Mouse (Mus musculus) T-helper 17 cell (primary cell): Measurements from ENCODE around the gene Acp1.

Experiments
- in situ Hi-C, 2 experiments: fragments of 300-600 bp; cut with MboI, MseI; formaldehyde crosslinking; loops; 1 replicate in 1 of 2; 2 replicates in 1 of 2; pipeline ENCODE4 v1.15.1; 2025; ENCODE audit warnings: high pct_unique_total_duplicates in 2 of 2

The Acp1 gene

GRCm38 (mm10) chr12:30911261-30912047 lies at the start of gene Acp1, which contains the start of gene Sh3yl1:
TSS of gene Acp1 (minus strand) at chr12:30911589.
TSS of gene Sh3yl1 (plus strand) at chr12:30911668.
- in situ Hi-C loops = loop anchor here (5.0 to 25.0 kb wide), 5 partner anchors 317 to 751 kb away; partner anchors contain the start of genes Cbll1 (in 1 of the 2), Cog5 (in 1 of the 2), Dld (in 1 of the 2) and Dus4l (in 1 of the 2)

- in situ Hi-C loops = no loop called here
Observed at GRCm38 (mm10) chr12:30944197-30944596, 32.8 kb upstream of the Acp1 start.

- in situ Hi-C loops = no loop called here
Observed at GRCm38 (mm10) chr12:30943057-30943986, 31.9 kb upstream of the Acp1 start.

- in situ Hi-C loops = no loop called here
Observed at GRCm38 (mm10) chr12:30936899-30937298, 25.5 kb upstream of the Acp1 start.

- in situ Hi-C loops = loop anchor here in 1 of 2 experiments (5.0 kb wide), 1 partner anchor 51 kb away; the partner anchor contains the start of gene Alkal2
Observed at GRCm38 (mm10) chr12:30933299-30933698, 21.9 kb upstream of the Acp1 start.

- in situ Hi-C loops = no loop called here
Observed at GRCm38 (mm10) chr12:30928182-30928581, 16.8 kb upstream of the Acp1 start.

- in situ Hi-C loops = loop anchor here (25.0 kb wide), 2 partner anchors 415 to 740 kb away; partner anchors contain the start of genes Cog5 (in 1 of the 2) and Dus4l (in 1 of the 2)
Observed at GRCm38 (mm10) chr12:30922401-30922800, 11.0 kb upstream of the Acp1 start.

- in situ Hi-C loops = loop anchor here (5.0 to 25.0 kb wide), 5 partner anchors 318 to 749 kb away; partner anchors contain the start of genes Cbll1 (in 1 of the 2), Cog5 (in 1 of the 2), Dld (in 1 of the 2) and Dus4l (in 1 of the 2)
Observed at GRCm38 (mm10) chr12:30912840-30913239, 1.5 kb upstream of the Acp1 start.

GRCm38 (mm10) chr12:30912048-30912381 lies 626 bp upstream of the Acp1 start:
- in situ Hi-C loops = loop anchor here (5.0 to 25.0 kb wide), 5 partner anchors 317 to 750 kb away; partner anchors contain the start of genes Cbll1 (in 1 of the 2), Cog5 (in 1 of the 2), Dld (in 1 of the 2) and Dus4l (in 1 of the 2)

- in situ Hi-C loops = loop anchor here (5.0 to 25.0 kb wide), 5 partner anchors 316 to 751 kb away; partner anchors contain the start of genes Cbll1 (in 1 of the 2), Cog5 (in 1 of the 2), Dld (in 1 of the 2) and Dus4l (in 1 of the 2)
Observed at GRCm38 (mm10) chr12:30910860-30911259, 529 bp downstream of the Acp1 start.

GRCm38 (mm10) chr12:30909881-30910280 lies 1.5 kb downstream of the Acp1 start:
- in situ Hi-C loops = loop anchor here (5.0 to 25.0 kb wide), 6 partner anchors 315 to 1315 kb away; partner anchors contain the start of genes Cbll1 (in 1 of the 2), Cog5 (in 1 of the 2), Dld (in 1 of the 2) and Dus4l (in 1 of the 2)

- in situ Hi-C loops = loop anchor here (10.0 to 25.0 kb wide), 3 partner anchors 429 to 1316 kb away; partner anchors contain the start of genes Cog5 (in 1 of the 2) and Dus4l (in 1 of the 2)
Observed at GRCm38 (mm10) chr12:30908658-30909057, 2.7 kb downstream of the Acp1 start.

- in situ Hi-C loops = no loop called here
Observed at GRCm38 (mm10) chr12:30897039-30897438, 14.3 kb downstream of the Acp1 start.

- in situ Hi-C loops = no loop called here
Observed at GRCm38 (mm10) chr12:30891438-30891837, 20.0 kb downstream of the Acp1 start.

GRCm38 (mm10) chr12:30890067-30890466 lies 21.3 kb downstream of the Acp1 start:
- in situ Hi-C loops = no loop called here

GRCm38 (mm10) chr12:30888003-30888402 lies 23.4 kb downstream of the Acp1 start:
- in situ Hi-C loops = loop anchor here in 1 of 2 experiments (5.0 kb wide), 1 partner anchor 291 kb away; no protein-coding TSS in a partner anchor

- in situ Hi-C loops = loop anchor here in 1 of 2 experiments (5.0 kb wide), 1 partner anchor 289 kb away; no protein-coding TSS in a partner anchor
Observed at GRCm38 (mm10) chr12:30885891-30886290, 25.5 kb downstream of the Acp1 start.

GRCm38 (mm10) chr12:30884622-30885230 lies 26.7 kb downstream of the Acp1 start:
- in situ Hi-C loops = loop anchor here (5.0 kb wide), 2 partner anchors 48 to 287 kb away; no protein-coding TSS in a partner anchor

- in situ Hi-C loops = loop anchor here in 1 of 2 experiments (5.0 kb wide), 2 partner anchors 48 to 287 kb away; no protein-coding TSS in a partner anchor
Observed at GRCm38 (mm10) chr12:30883986-30884621, 27.3 kb downstream of the Acp1 start, which contains the start of gene Alkal2. TSS of gene Alkal2 (plus strand) at chr12:30884322.
